Comparison of ENCODE assay signal across 9 mouse cellular contexts in genomic region chr7:27177942-27178323, GRCm38 (mm10). TPM values are rescaled to one million over a fixed set of nuclear protein-coding genes. Genes with fewer than 3 reads are reported as not detected.
DNase-seq lines count a peak whose midpoint lies in the region; ATAC-seq lines count a peak whose summit lies in the region.
"Had no signal": no experiment of that assay in that cellular context is flagged by ENCODE, and none has a peak within 500 bp of the region (broad histone marks: within the 10 kb centered on the region; RNA-seq: fewer than 3 reads in every experiment).

No protein-coding gene starts in this region.

- H3K4me3 ChIP-seq in kidney, embryonic 14.5 days (ENCODE audit: low read length): peak overlapping the region; percentile 71
- H3K4me3 ChIP-seq in brown adipose tissue, adult 24 weeks (ENCODE audit: insufficient read depth, low read depth, low read length): peak overlapping the region; percentile 85
- H3K4me3 ChIP-seq in hindbrain, embryonic 15.5 days: peak overlapping the region; percentile 76
- peak overlapping the region; percentile 58 for H3K4me3 ChIP-seq in midbrain, embryonic 14.5 days (replicated peaks; ENCODE audit: low read depth, low read length)

- no peak for ATAC-seq in kidney, embryonic 14.5 days (ENCODE audit: low FRiP score, low TSS enrichment)
- ATAC-seq in hindbrain, embryonic 15.5 days (ENCODE audit: low FRiP score, low read depth): no peak
- ATAC-seq in midbrain, embryonic 14.5 days (ENCODE audit: low FRiP score, low TSS enrichment): 0 out of 2 replicates have a peak, but pooled peaks have one; percentile 0
- no peak for ATAC-seq in frontal cortex, adult (ENCODE audit: low TSS enrichment)

- H3K4me1 ChIP-seq in kidney, embryonic 14.5 days (ENCODE audit: control insufficient read depth, insufficient read depth, low read length): 0 out of 2 replicates have a peak, but pooled peaks cover 8% of the 10 kb centered on the region
- H3K4me1 ChIP-seq in brown adipose tissue, adult 24 weeks (ENCODE audit: control insufficient read depth, insufficient read depth, insufficient read length, low read length): peaks cover 6% of the 10 kb centered on the region; the same call in 1 of the 2 replicates
- H3K4me1 ChIP-seq in hindbrain, embryonic 15.5 days (replicated peaks): peaks cover 20% of the 10 kb centered on the region
- H3K4me1 ChIP-seq in midbrain, embryonic 14.5 days (ENCODE audit: control insufficient read depth, insufficient read depth, low read length): peaks cover 14% of the 10 kb centered on the region

- peak overlapping the region; percentile 63; the same call in 1 of the 2 replicates for H3K9ac ChIP-seq in kidney, embryonic 14.5 days (ENCODE audit: low read depth, low read length)
- peak overlapping the region; percentile 48 for H3K9ac ChIP-seq in hindbrain, embryonic 15.5 days
- H3K9ac ChIP-seq in midbrain, embryonic 14.5 days (replicated peaks; ENCODE audit: low read length): peak overlapping the region; percentile 47

- peak overlapping the region; percentile 47 for H3K4me2 ChIP-seq in kidney, embryonic 14.5 days (replicated peaks; ENCODE audit: low read depth, low read length)
- H3K4me2 ChIP-seq in hindbrain, embryonic 15.5 days: peak overlapping the region; percentile 61
- H3K4me2 ChIP-seq in midbrain, embryonic 14.5 days (ENCODE audit: low read length): peak overlapping the region; percentile 57

- no peaks in the 10 kb centered on the region for H3K27me3 ChIP-seq in kidney, embryonic 14.5 days (ENCODE audit: control insufficient read depth, insufficient read depth, low read length)
- H3K27me3 ChIP-seq in hindbrain, embryonic 15.5 days: no peaks in the 10 kb centered on the region
- no peaks in the 10 kb centered on the region for H3K27me3 ChIP-seq in midbrain, embryonic 14.5 days (ENCODE audit: control insufficient read depth, insufficient read depth, low read length)

- H3K9me3 ChIP-seq in kidney, embryonic 14.5 days (ENCODE audit: control insufficient read depth, low read length): no peaks in the 10 kb centered on the region
- H3K9me3 ChIP-seq in hindbrain, embryonic 15.5 days: no peaks in the 10 kb centered on the region
- no peaks in the 10 kb centered on the region for H3K9me3 ChIP-seq in midbrain, embryonic 14.5 days (ENCODE audit: control insufficient read depth, low read length)

- H3K36me3 ChIP-seq in kidney, embryonic 14.5 days (ENCODE audit: control insufficient read depth, insufficient read depth, low read length): peaks cover 7% of the 10 kb centered on the region
- peaks cover 14% of the 10 kb centered on the region; the same call in 1 of the 2 replicates for H3K36me3 ChIP-seq in hindbrain, embryonic 15.5 days
- H3K36me3 ChIP-seq in midbrain, embryonic 14.5 days (ENCODE audit: control insufficient read depth, insufficient read depth, low read length): peaks cover 25% of the 10 kb centered on the region

- DNase-seq in kidney, adult 11 months: no peak
- no peak for DNase-seq in midbrain, embryonic 14.5 days
- no peak for DNase-seq in urinary bladder, postnatal 36 days (ENCODE audit: low spot score in 2 of 2)
- DNase-seq in ovary, postnatal 36 days (ENCODE audit: low spot score): no peak

- H3K27ac ChIP-seq in kidney, embryonic 14.5 days (ENCODE audit: low read depth, low read length): peak overlapping the region; percentile 90
- peak overlapping the region; percentile 94 for H3K27ac ChIP-seq in brown adipose tissue, adult 24 weeks (replicated peaks; ENCODE audit: low read depth, low read length)
- peak overlapping the region; percentile 94 for H3K27ac ChIP-seq in hindbrain, embryonic 15.5 days (replicated peaks)
- peak overlapping the region; percentile 85 for H3K27ac ChIP-seq in midbrain, embryonic 14.5 days (replicated peaks; ENCODE audit: low read depth, low read length)

- WGBS in kidney, embryonic 14.5 days: 16% methylated on average over 4 of the region's 4 CpGs
- WGBS in hindbrain, embryonic 15.5 days: 18% methylated on average over 4 of the region's 4 CpGs
- WGBS in midbrain, embryonic 14.5 days: 21% methylated on average over 4 of the region's 4 CpGs

RNA-seq across cellular contexts. Expression of gene Rab4b, which starts 0.8 kb away (rescaled TPM):
- 51.5 and 60.2 TPM in 2 replicates for polyA plus RNA-seq in kidney, embryonic 14.5 days (2014; fragmentation: Nextera tagmentation; extraction: Ambion mirVana)
- polyA plus RNA-seq in brown adipose tissue, adult 24 weeks (2012; ENCODE audit: insufficient read depth, insufficient read length, missing spikeins): 13.6 and 21.4 TPM in 2 replicates
- polyA plus RNA-seq in hindbrain, embryonic 15.5 days (2015; fragmentation: Nextera tagmentation; extraction: Ambion mirVana): 102 and 111 TPM in 2 replicates
- 87.7 and 99.6 TPM in 2 replicates for polyA plus RNA-seq in midbrain, embryonic 14.5 days (2014; fragmentation: Nextera tagmentation; extraction: Ambion mirVana)

RNA-seq across cellular contexts. Expression of gene Gm21983, which starts 3.0 kb away (rescaled TPM):
- polyA plus RNA-seq in kidney, embryonic 14.5 days (2014; fragmentation: Nextera tagmentation; extraction: Ambion mirVana): not detected in 2 replicates
- not detected in 2 replicates for polyA plus RNA-seq in brown adipose tissue, adult 24 weeks (2012; ENCODE audit: insufficient read depth, insufficient read length, missing spikeins)
- 0.39 and 1.1 TPM in 2 replicates for polyA plus RNA-seq in hindbrain, embryonic 15.5 days (2015; fragmentation: Nextera tagmentation; extraction: Ambion mirVana)
- polyA plus RNA-seq in midbrain, embryonic 14.5 days (2014; fragmentation: Nextera tagmentation; extraction: Ambion mirVana): not detected in 2 replicates
- polyA plus RNA-seq: large intestine, adult 2 months had no signal

RNA-seq across cellular contexts. Expression of gene Mia, which starts 3.0 kb away (rescaled TPM):
- 24.5 and 30.8 TPM in 2 replicates for polyA plus RNA-seq in kidney, embryonic 14.5 days (2014; fragmentation: Nextera tagmentation; extraction: Ambion mirVana)
- polyA plus RNA-seq in brown adipose tissue, adult 24 weeks (2012; ENCODE audit: insufficient read depth, insufficient read length, missing spikeins): not detected in 2 replicates
- polyA plus RNA-seq in hindbrain, embryonic 15.5 days (2015; fragmentation: Nextera tagmentation; extraction: Ambion mirVana): 23.9 and 26.6 TPM in 2 replicates
- polyA plus RNA-seq in midbrain, embryonic 14.5 days (2014; fragmentation: Nextera tagmentation; extraction: Ambion mirVana): 6.8 and 8.1 TPM in 2 replicates

RNA-seq across cellular contexts. Expression of gene Egln2, which starts 11.3 kb away (rescaled TPM):
- polyA plus RNA-seq in kidney, embryonic 14.5 days (2014; fragmentation: Nextera tagmentation; extraction: Ambion mirVana): 33.1 and 37.8 TPM in 2 replicates
- polyA plus RNA-seq in brown adipose tissue, adult 24 weeks (2012; ENCODE audit: insufficient read depth, insufficient read length, missing spikeins): 22.6 and 23.9 TPM in 2 replicates
- polyA plus RNA-seq in hindbrain, embryonic 15.5 days (2015; fragmentation: Nextera tagmentation; extraction: Ambion mirVana): 96.4 and 107 TPM in 2 replicates
- 57.3 and 68.7 TPM in 2 replicates for polyA plus RNA-seq in midbrain, embryonic 14.5 days (2014; fragmentation: Nextera tagmentation; extraction: Ambion mirVana)

RNA-seq across cellular contexts. Expression of gene BC024978, which starts 17.6 kb away (rescaled TPM):
- polyA plus RNA-seq in kidney, embryonic 14.5 days (2014; fragmentation: Nextera tagmentation; extraction: Ambion mirVana): 2.9 and 4.5 TPM in 2 replicates
- polyA plus RNA-seq in brown adipose tissue, adult 24 weeks (2012; ENCODE audit: insufficient read depth, insufficient read length, missing spikeins): 5.6 and 8.2 TPM in 2 replicates
- 3.8 and 4.0 TPM in 2 replicates for polyA plus RNA-seq in hindbrain, embryonic 15.5 days (2015; fragmentation: Nextera tagmentation; extraction: Ambion mirVana)
- polyA plus RNA-seq in midbrain, embryonic 14.5 days (2014; fragmentation: Nextera tagmentation; extraction: Ambion mirVana): 3.6 and 4.0 TPM in 2 replicates
